Mouse (Mus musculus) limb, embryonic 15.5 days (tissue): ENCODE results near the gene Tesc. TPM values are rescaled to one million over a fixed set of nuclear protein-coding genes. Genes with fewer than 3 reads are reported as not detected.

Experiments
- ATAC-seq: fragments of 200-750 bp; cut with Nextera tagmentation; 2 replicates; pipeline ENCODE4 v1.8.0; 2017; ENCODE audit warnings: low read depth, moderate TSS enrichment; ENCODE audit not compliant: insufficient number of reproducible peaks, low FRiP score, low TSS enrichment
- H3K27ac ChIP-seq: fragments of 300-500 bp; sonication (generic); 2 replicates; pipeline ENCODE4 v1.5.1; 2015; ENCODE audit warnings: moderate library complexity, mild to moderate bottlenecking, inconsistent platforms
- H3K27me3 ChIP-seq: fragments of 300-500 bp; sonication (generic); 2 replicates; pipeline ENCODE4 v1.6.1; 2015; ENCODE audit warnings: inconsistent platforms
- H3K36me3 ChIP-seq: fragments of 300-500 bp; sonication (generic); 2 replicates; pipeline ENCODE4 v1.6.1; 2015; ENCODE audit warnings: inconsistent platforms
- H3K4me1 ChIP-seq: fragments of 300-500 bp; sonication (generic); 2 replicates; pipeline ENCODE4 v1.6.1; 2015; ENCODE audit warnings: inconsistent platforms
- H3K4me2 ChIP-seq: fragments of 300-500 bp; sonication (generic); 2 replicates; pipeline ENCODE4 v1.6.1; 2015; ENCODE audit warnings: mild to moderate bottlenecking, inconsistent platforms
- H3K4me3 ChIP-seq: fragments of 300-500 bp; sonication (generic); 2 replicates; pipeline ENCODE4 v1.5.1; 2015; ENCODE audit warnings: mild to moderate bottlenecking, inconsistent platforms
- H3K9ac ChIP-seq: fragments of 300-500 bp; sonication (generic); 2 replicates; pipeline ENCODE4 v1.6.1; 2015; ENCODE audit warnings: inconsistent platforms
- H3K9me3 ChIP-seq: fragments of 300-500 bp; sonication (generic); 2 replicates; pipeline ENCODE4 v1.6.1; 2016; ENCODE audit warnings: inconsistent platforms
- WGBS: fragments of 180-500 bp; shearing (Covaris S2); methylation state at CpG from one replicate; pipeline ENCODE4 v1.1.7; 2015; 5-methylcytosine and 5-hydroxymethylcytosine counted together
- polyA plus RNA-seq: library from polyadenylated mRNA; unstranded; fragments of >200 nt; fragmentation: Nextera tagmentation; extraction: Ambion mirVana; gene quantifications from 2 replicates; pipeline ENCODE4 v1.2.1, GENCODE M21; 2015

The Tesc gene
- polyA plus RNA-seq, 1 experiment from 2014 or later: 27.2 TPM

DNA sequence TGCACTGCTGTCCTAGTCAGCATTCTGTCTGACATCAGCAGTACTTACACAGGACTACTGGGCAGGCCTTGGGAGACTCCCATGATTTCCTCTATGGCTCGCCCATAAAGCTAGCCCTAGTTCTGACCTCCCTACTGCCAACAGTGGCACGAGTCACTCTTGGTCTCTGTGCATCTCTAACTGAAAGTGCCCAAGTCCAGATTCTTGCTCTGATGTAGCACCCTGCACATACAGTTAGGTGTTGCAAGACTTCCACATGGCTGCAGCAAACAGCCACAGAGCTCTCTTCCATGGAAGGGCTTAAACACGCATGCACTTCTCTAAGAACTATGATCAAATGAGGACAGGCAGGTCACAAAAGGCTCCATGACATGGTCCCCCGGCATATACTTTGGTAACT, 68.3 kb downstream of the Tesc start:
- Histone ChIP-seq H3K9me3 (no peaks in the 10 kb centered on the region), H3K27me3 (no peaks in the 10 kb centered on the region), H3K4me1 (peaks cover 4% of the 10 kb centered on the region; the same call in 1 of the 2 replicates), H3K4me3 (no peak overlapping the region), H3K4me2 (no peak overlapping the region), H3K36me3 (peaks cover 76% of the 10 kb centered on the region), H3K9ac (no peak overlapping the region), H3K27ac (no peak overlapping the region)
- 91% methylated on average over 4 of the region's 4 CpGs for WGBS
- no peak for ATAC-seq

DNA sequence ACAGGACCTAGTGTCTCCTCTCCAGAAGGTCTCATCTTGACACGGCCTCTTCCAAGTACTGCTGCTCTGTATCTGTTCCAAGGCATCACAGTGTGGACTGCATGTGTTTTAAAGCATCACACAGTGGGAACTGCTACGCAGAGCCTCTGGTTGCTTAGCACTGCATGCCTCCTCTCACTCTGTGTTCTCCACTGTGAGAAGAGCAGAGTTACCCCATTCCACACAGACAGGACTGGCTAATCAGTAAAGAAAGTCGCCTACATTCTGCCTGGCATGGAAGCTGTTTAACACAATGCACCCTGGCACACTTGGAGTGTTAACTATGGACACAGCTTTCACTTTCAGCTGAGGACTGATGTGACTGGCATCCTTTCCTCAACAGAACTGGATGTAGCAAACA, 68.8 kb downstream of the Tesc start:
- Histone ChIP-seq H3K4me1 (peaks cover 4% of the 10 kb centered on the region; the same call in 1 of the 2 replicates), H3K4me3 (no peak overlapping the region), H3K4me2 (no peak overlapping the region), H3K27me3 (no peaks in the 10 kb centered on the region), H3K27ac (no peak overlapping the region), H3K36me3 (peaks cover 74% of the 10 kb centered on the region), H3K9ac (no peak overlapping the region), H3K9me3 (no peaks in the 10 kb centered on the region)
- WGBS: 86% methylated on average over 3 of the region's 3 CpGs
- no peak for ATAC-seq

- Histone ChIP-seq H3K4me2 (no peak overlapping the region), H3K4me3 (no peak overlapping the region), H3K9ac (no peak overlapping the region), H3K36me3 (peaks cover 45% of the 10 kb centered on the region), H3K9me3 (no peaks in the 10 kb centered on the region), H3K27me3 (no peaks in the 10 kb centered on the region), H3K27ac (no peak overlapping the region), H3K4me1 (peaks cover 4% of the 10 kb centered on the region; the same call in 1 of the 2 replicates)
- 56% methylated on average over 11 of the region's 11 CpGs for whole genome bisulfite sequencing
- no peak for ATAC-seq
These were observed 71.7 kb downstream of the Tesc start for GRCm38 (mm10) chr5:118099069-118099869.

DNA sequence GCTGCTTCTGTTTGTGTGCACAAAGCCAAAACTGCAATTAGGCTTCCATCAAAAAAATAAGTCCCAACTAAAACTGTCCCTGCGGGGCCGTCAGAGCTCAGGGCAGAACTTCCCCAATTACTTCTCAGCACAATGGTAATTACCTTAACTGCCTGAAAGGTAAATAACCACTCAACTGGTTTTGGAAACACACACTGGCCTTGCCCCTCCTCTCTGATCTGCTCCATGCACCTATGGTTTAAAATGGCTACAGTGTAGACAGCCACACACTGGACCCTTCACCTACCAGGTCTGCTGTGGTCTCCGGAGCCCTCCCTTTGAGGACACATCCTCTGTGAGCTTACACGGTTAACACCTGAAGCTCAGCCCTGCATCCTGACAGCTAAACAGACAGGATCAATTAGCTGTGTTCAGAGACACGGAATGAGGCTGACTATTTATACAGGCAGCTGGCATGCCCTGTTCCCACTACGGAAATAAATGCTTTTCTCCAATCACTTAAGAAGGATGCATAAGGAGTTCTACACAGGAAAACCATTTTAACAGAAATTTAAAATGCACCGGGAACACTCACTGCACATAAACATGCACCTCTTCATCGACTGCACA, 72.4 kb downstream of the Tesc start:
- 49% methylated on average over 8 of the region's 8 CpGs for WGBS
- Histone ChIP-seq H3K27ac (no peak overlapping the region), H3K4me1 (peaks cover 4% of the 10 kb centered on the region; the same call in 1 of the 2 replicates), H3K36me3 (peaks cover 38% of the 10 kb centered on the region), H3K9me3 (no peaks in the 10 kb centered on the region), H3K4me2 (no peak overlapping the region), H3K27me3 (no peaks in the 10 kb centered on the region), H3K9ac (no peak overlapping the region), H3K4me3 (no peak overlapping the region)
- no peak for ATAC-seq

- no peaks in the 10 kb centered on the region for H3K9me3 ChIP-seq
- peaks cover 42% of the 10 kb centered on the region for H3K36me3 ChIP-seq
- no peak for ATAC-seq
- no peak overlapping the region for H3K9ac ChIP-seq
- 92% methylated on average over 8 of the region's 8 CpGs for WGBS
- no peak overlapping the region for H3K4me2 ChIP-seq
- peaks cover 13% of the 10 kb centered on the region; the same call in 1 of the 2 replicates for H3K4me1 ChIP-seq
- no peak overlapping the region for H3K4me3 ChIP-seq
- no peak overlapping the region for H3K27ac ChIP-seq
- no peaks in the 10 kb centered on the region for H3K27me3 ChIP-seq
These were observed 78.0 kb downstream of the Tesc start for GRCm38 (mm10) chr5:118105536-118105935.

- no peak overlapping the region for H3K4me2 ChIP-seq
- no peak overlapping the region for H3K27ac ChIP-seq
- H3K27me3 ChIP-seq: no peaks in the 10 kb centered on the region
- no peak overlapping the region for H3K9ac ChIP-seq
- peaks cover 13% of the 10 kb centered on the region; the same call in 1 of the 2 replicates for H3K4me1 ChIP-seq
- H3K9me3 ChIP-seq: no peaks in the 10 kb centered on the region
- peaks cover 47% of the 10 kb centered on the region for H3K36me3 ChIP-seq
- no peak for ATAC-seq
- H3K4me3 ChIP-seq: no peak overlapping the region
- WGBS: 92% methylated on average over 10 of the region's 10 CpGs
These were observed 79.1 kb downstream of the Tesc start for GRCm38 (mm10) chr5:118106667-118107066.

- Histone ChIP-seq H3K4me2 (no peak overlapping the region), H3K9me3 (no peaks in the 10 kb centered on the region), H3K36me3 (peaks cover 60% of the 10 kb centered on the region), H3K4me1 (peaks cover 13% of the 10 kb centered on the region; the same call in 1 of the 2 replicates), H3K27me3 (no peaks in the 10 kb centered on the region), H3K4me3 (no peak overlapping the region), H3K9ac (no peak overlapping the region), H3K27ac (peak overlapping the region; percentile 27; the same call in 1 of the 2 replicates)
- 71% methylated on average over 17 of the region's 17 CpGs for WGBS
- no peak; the same call in 1 of the 2 replicates for ATAC-seq
These were observed 80.7 kb downstream of the Tesc start for GRCm38 (mm10) chr5:118108124-118108793.

GRCm38 (mm10) chr5:118108794-118109440, 81.4 kb downstream of the Tesc start:
- Histone ChIP-seq H3K4me2 (no peak overlapping the region), H3K9me3 (no peaks in the 10 kb centered on the region), H3K9ac (no peak overlapping the region), H3K36me3 (peaks cover 63% of the 10 kb centered on the region), H3K4me3 (no peak overlapping the region), H3K27me3 (no peaks in the 10 kb centered on the region), H3K27ac (peak overlapping the region; percentile 57), H3K4me1 (peaks cover 13% of the 10 kb centered on the region; the same call in 1 of the 2 replicates)
- ATAC-seq: no peak
- 74% methylated on average over 7 of the region's 7 CpGs for WGBS

Other genes starting within 250 kb of the Tesc start
- gene Nos1, start 246.7 kb upstream of the Tesc start, polyA plus RNA-seq: 1.2 and 1.6 TPM in 2 replicates
- 48.5 and 49.2 TPM in 2 replicates for gene Fbxo21, start 51.0 kb upstream of the Tesc start, polyA plus RNA-seq
- gene Fbxw8, start 127.7 kb downstream of the Tesc start, polyA plus RNA-seq: 20.7 and 26.3 TPM in 2 replicates
- 0.04 and 0.10 TPM in 2 replicates for gene Hrk, start 136.9 kb downstream of the Tesc start, polyA plus RNA-seq
- 2.8 and 2.9 TPM in 2 replicates for gene Rnft2, start 217.4 kb downstream of the Tesc start, polyA plus RNA-seq
- gene 2410131K14Rik, start 217.5 kb downstream of the Tesc start, polyA plus RNA-seq: 9.3 and 9.7 TPM in 2 replicates